Mouse (Mus musculus): ENCODE data around the gene Bcas1. TPM values are rescaled to one million over a fixed set of nuclear protein-coding genes. Genes with fewer than 3 reads are reported as not detected.
"Not testable (repeated sequence)": the region's sequence is repeated elsewhere in the genome, so short reads cannot be mapped to it uniquely, and the experiment has no call there.

Gene Bcas1
- total RNA-seq (2021) = 1 to 10 TPM; 4.9 to 5.1 TPM
- long read RNA-seq, experiment 1, partial matches to known transcripts = 12 of 22 reads
- long read RNA-seq, experiment 1, other reads (novel, unspliced or antisense) = 10 of 22 reads
- long read RNA-seq, experiment 2, partial matches to known transcripts = 1 of 2 reads
- long read RNA-seq, experiment 2, other reads (novel, unspliced or antisense) = 1 of 2 reads

GRCm38 (mm10) chr2:170427704-170428103, at the start of gene Bcas1:
Gene Bcas1, minus strand, starts transcription at chr2:170427845.
- DNase-seq (ENCODE audit: low spot score in 2 of 2) = no peak

- DNase-seq (ENCODE audit: low spot score in 2 of 2) = no peak
Measured at GRCm38 (mm10) chr2:170476643-170477042, 49.0 kb upstream of the Bcas1 start.

GRCm38 (mm10) chr2:170476215-170476614, 48.6 kb upstream of the Bcas1 start:
- no peak for DNase-seq (ENCODE audit: low spot score in 2 of 2)

GRCm38 (mm10) chr2:170475164-170475563, 47.5 kb upstream of the Bcas1 start:
- DNase-seq (ENCODE audit: low spot score in 2 of 2) = no peak

DNA sequence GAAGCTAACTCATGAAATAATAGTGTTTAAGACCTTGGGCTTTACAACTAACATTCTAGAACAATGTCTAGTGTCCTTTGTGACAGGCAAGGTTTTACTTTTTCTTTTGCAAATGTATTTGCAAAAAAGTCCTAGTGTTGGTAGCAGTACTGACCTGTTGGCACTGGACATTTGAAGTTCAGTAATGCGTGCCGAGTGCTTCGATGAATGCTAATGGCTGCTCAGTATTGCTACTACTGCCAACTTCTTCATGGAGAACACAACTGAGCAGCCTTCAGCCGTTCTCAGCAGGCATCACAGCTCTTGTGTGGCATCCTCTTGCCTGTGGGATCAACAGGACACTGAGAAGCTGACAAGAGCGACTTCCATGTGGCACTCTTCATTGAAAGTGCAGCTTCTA, 46.5 kb upstream of the Bcas1 start:
- no peak for DNase-seq (ENCODE audit: low spot score in 2 of 2)

- no peak for DNase-seq (ENCODE audit: low spot score in 2 of 2)
Measured at GRCm38 (mm10) chr2:170470591-170470990, 42.9 kb upstream of the Bcas1 start.

GRCm38 (mm10) chr2:170469616-170470308, 42.1 kb upstream of the Bcas1 start:
- DNase-seq (ENCODE audit: low spot score in 2 of 2) = no peak

GRCm38 (mm10) chr2:170468009-170468408, 40.4 kb upstream of the Bcas1 start:
- DNase-seq (ENCODE audit: low spot score in 2 of 2) = no peak

DNA sequence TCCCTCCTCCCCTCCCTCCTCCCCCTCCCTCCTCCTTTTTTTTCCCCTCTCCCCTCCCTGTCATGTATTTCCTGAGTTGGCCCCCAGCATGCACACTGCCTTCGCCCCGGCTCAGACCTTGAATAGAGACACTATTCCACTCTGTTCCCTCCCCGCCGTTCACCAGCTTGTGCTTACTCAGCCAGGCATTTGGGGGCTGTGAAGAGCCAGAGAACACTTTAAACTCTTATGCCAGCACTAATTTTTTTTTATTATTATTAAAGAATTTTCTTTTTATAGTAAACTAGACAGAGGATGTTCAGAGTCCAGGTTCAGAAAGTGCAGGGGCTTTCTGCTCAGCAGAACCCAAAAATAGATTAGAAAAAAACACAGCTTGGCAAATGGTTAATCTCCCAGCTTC, 37.2 kb upstream of the Bcas1 start:
- no peak for DNase-seq (ENCODE audit: low spot score in 2 of 2)

- DNase-seq (ENCODE audit: low spot score in 2 of 2) = no peak
Measured at GRCm38 (mm10) chr2:170461652-170462051, 34.0 kb upstream of the Bcas1 start.

DNA sequence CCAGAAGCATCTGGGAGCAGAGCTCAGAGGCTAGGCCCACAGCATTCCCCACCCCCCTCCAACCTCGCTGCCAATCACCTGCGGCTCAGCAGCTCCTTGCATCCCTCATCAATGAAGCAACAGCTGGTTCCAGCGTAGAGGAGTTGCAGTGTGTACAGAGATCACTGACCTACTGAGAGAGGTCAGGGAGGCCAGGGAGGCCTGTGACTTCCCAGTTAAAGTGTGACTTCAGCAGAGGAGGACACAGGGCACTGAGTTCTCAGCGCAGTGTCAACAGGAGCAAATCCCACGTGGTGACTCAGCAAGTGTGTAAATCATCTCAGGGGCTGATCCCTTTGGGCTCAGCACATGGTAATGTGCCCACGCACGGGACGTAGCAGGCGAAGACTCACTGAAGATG, 32.2 kb upstream of the Bcas1 start:
- DNase-seq (ENCODE audit: low spot score in 2 of 2) = no peak

DNA sequence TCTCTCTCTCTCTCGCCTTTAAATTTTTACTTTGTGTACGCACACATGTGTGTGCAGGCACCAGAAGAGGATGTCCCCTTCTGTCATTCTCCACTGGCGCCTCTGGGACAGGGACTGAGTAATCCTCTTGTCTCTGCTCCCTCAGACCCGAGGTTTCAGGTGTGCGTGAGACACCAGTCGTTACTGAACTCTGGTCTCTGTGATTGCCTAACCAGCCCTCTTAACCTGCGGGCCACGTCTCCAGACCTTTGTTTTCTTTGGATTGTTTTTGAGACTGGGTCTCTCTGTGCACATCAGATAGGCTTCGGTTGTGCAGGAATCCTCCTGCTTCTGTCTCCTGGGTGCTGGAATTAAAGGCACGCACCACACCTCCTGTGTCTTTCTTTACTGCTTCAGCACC, 31.5 kb upstream of the Bcas1 start:
- DNase-seq (ENCODE audit: low spot score in 2 of 2) = no peak

GRCm38 (mm10) chr2:170453809-170454208, 26.2 kb upstream of the Bcas1 start:
- DNase-seq (ENCODE audit: low spot score in 2 of 2) = not testable (repeated sequence)

- peak; percentile 68 to 74 for DNase-seq (ENCODE audit: low spot score in 2 of 2)
Measured at GRCm38 (mm10) chr2:170450933-170451332, 23.3 kb upstream of the Bcas1 start.

DNA sequence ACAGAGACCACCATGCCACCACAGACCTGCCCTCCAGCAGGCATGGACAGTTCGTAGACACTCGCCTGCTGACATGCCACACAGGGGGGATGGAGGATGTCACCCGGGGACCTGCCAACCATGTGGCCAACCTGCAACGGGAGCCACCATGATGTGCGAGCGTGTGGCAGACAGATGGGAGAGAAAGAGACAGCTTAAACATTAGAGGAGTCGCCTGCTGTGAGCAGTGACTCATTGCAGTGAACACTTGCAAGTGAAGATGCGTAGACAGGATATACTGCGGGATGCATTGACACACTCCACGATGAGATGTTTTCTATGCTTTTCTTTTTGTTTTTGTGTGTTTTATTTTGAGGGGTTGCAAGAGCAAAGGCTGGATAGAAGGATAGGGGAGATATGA, 20.0 kb upstream of the Bcas1 start:
- DNase-seq (ENCODE audit: low spot score in 2 of 2) = no peak

DNA sequence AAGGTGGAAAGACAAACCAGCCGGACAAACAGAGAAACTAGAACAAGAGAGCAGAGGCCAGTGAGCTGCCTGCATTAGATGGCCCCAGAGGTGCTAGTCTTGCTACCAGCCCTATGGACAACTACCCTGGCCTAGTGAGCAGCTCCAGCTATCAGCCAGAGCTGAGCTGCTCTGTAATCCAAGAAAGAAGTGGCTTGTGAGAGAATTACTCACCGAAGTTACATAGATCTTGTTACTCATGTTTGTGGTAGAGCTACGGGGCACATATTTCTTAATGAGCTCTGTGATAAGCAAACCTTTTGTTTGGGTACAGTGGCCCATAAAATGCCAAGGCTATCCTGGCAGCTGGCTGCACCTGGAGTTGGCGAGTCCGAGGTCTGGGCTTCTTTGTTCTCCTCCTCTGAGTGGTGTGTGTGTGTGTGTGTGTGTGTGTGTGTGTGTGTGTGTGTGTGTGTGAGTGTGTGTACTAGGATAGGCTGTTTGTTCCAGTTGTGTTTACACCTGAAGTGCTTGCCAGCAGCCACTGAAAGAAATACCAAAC, 19.3 kb upstream of the Bcas1 start:
- no peak for DNase-seq (ENCODE audit: low spot score in 2 of 2)

DNA sequence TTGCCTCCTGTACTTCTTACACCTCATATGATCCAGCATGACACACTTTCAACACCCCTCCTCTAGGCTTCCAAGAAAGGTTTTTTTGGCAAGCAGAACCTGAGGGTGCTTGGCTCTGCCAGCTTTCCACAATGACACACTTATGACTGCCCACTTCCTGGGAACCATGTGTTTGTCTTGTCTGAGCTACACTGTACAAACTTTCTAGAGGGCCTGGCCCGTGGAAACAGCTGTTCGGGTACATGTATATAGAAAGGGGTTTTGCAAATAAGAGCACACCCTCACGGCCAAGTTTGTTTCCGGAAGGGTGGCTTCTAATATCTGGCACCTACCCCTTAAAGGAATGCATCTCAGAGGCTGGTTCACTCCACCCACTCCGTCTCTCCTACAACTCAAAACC, 18.2 kb upstream of the Bcas1 start:
- DNase-seq (ENCODE audit: low spot score in 2 of 2) = no peak

DNA sequence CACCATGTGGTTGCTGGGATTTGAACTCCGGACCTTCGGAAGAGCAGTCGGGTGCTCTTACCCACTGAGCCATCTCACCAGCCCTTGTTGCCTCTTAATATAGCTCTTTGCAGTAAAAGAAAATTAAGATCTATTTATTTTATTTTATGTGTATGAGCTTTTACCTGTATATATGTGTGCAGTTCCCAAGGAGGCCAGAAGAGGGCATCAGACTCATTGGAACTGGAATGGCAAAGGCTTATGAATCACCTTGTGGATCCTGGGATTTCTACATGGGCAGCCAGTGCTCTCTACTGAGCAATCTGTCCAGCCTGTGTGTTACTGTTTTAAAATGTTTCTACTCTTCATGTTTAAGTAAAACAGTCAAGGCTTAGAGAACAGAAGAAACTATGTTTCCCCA, 14.9 kb upstream of the Bcas1 start:
- DNase-seq (ENCODE audit: low spot score in 2 of 2) = no peak

DNA sequence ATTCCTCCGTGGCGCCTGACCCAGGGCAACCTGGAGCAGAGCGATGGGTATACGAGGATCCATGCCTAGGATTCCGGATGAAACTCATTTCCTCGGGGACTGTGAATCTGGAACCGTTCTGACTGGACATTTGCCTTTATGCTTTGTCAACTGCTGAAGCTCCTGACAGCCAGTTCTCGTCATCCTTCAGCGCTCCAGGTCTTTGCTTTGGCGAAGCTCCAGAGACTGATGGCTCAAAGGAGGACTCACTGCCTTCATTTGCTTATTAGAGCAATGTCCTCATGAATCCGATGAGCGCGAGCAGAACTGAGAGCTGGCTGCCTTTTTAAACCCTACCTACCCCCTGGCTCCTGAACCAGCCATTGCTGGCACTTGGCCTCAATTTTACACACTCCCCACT, 11.1 kb upstream of the Bcas1 start:
- DNase-seq (ENCODE audit: low spot score in 2 of 2) = no peak

- no peak for DNase-seq (ENCODE audit: low spot score in 2 of 2)
Measured at GRCm38 (mm10) chr2:170436204-170436603, 8.6 kb upstream of the Bcas1 start.

DNA sequence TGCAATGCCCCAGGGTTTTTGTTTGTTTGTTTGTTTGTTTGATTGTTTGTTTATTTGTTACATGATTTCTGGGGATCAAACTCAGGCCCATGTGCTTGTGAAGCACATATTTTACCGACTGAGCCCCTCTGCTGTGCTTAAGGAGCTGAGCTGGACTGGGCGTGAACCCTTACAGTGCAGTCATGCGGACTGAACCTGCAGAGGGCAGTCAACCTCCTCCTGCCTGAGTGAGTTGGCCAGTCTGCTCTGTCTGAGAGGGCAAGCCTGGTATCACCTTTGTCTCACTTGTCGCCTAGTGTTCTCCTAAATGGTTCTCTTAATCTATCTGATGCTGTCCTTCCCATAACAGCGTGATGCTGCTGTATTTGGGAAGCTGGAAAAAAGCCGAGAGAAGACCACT, 4.5 kb upstream of the Bcas1 start:
- DNase-seq (ENCODE audit: low spot score in 2 of 2) = no peak

GRCm38 (mm10) chr2:170428966-170429365, 1.3 kb upstream of the Bcas1 start:
- no peak for DNase-seq (ENCODE audit: low spot score in 2 of 2)

DNA sequence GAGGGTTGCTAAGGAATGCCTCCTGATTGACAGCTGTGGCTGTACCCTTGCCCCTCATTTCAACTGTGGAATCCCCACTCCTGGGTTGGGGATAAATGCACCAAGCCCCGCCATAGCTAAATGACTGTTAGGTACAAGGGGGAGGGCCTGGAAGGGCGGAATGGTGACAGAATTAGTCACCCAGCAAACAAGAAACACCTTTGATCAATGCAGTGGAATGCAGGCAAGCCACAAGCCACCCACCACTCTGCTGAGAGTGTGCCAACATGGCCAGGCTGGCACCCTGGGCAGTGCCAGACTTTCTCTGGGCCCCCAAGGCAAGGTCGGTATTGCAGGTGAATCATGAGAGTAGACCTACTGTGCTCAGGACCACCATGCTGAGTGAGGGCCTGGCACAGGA, 3.5 kb downstream of the Bcas1 start:
- no peak for DNase-seq (ENCODE audit: low spot score in 2 of 2)
